Mouse (Mus musculus): ENCODE measurements around the gene Adamts18. TPM values are rescaled to one million over a fixed set of nuclear protein-coding genes. Genes with fewer than 3 reads are reported as not detected.

Gene Adamts18
- 0.06 and 0.09 TPM in 2 replicates for polyA plus RNA-seq (2012; rRNA removed)

DNA sequence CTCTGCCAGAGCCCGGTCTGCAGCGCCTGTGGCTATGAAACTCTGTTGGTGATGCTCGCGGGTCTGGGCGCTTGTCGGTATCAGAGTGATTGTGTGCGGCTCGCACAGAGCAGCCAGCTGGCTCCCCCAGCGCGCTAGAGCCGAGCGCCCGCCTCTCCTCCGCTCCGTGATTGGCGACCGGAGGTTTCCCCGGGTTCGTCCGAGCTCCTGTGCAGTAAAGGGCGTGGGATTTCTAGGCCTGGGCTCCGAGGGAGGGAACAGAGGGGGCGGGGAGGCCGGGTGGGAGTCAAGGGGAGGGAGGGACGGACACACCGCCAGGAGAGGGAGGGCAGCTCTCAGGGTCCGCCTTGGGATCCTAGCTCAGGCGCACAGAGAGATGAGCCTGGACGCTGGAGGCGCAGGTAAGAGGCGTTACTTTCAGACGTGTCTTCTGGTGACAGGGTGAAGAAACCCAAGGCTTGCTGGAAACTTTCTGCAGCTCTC is at the start of gene Adamts18:
Gene Adamts18, minus strand, starts transcription at position 86 of the 483 bp plus-strand sequence.

Other genes with a start within 250 kb of the Adamts18 start
- gene Mon1b, start 213.2 kb downstream of the Adamts18 start, polyA plus RNA-seq (2012; rRNA removed) = 3.2 and 3.9 TPM in 2 replicates
- not detected in 2 replicates for gene Syce1l, start 205.5 kb downstream of the Adamts18 start, polyA plus RNA-seq (2012; rRNA removed)

Data from stomach, adult 2 months (tissue).